Mouse (Mus musculus): ENCODE results near the gene Tbxa2r. TPM values are rescaled to one million over a fixed set of nuclear protein-coding genes. Genes with fewer than 3 reads are reported as not detected.

Tbxa2r gene
- polyA plus RNA-seq, 1 experiment from 2014 or later: 4.0 TPM

DNA sequence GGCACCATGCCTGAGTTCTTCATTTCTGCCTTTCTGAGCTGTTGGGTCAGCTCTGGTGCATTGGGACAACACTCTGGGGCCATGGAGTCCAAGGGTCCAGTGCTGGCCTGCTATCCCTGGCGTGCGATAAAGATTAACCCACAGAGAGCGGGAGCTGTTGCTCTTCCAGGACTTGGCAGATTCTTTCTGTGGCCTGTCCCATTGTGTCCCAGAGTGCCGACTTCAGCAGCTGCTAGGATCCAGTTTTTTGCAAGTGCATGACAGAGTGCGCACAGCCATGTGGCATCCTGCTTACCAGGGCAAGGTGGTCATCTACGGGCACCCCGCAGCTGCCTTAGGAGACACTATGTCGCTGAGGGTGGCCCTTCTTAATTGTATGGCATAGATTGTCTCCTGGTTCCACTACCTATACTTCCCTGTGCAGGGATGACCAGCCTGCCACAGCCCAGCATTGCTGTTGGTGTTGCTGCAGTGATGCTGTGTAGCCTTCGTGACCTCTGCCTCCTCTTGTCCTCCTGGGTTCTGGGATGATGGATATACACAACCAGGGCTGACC is 28.1 kb upstream of the Tbxa2r start:
- H3K9me3 ChIP-seq (replicated peaks): no peaks in the 10 kb centered on the region
- no peak overlapping the region for H3K4me3 ChIP-seq (replicated peaks)
- H3K27me3 ChIP-seq: no peaks in the 10 kb centered on the region
- H3K4me2 ChIP-seq: peak overlapping the region; percentile 27
- 77% methylated on average over 9 of the region's 9 CpGs for WGBS (ENCODE audit: insufficient replicate concordance)
- H3K27ac ChIP-seq (replicated peaks): peak overlapping the region; percentile 86
- no peak overlapping the region for H3K9ac ChIP-seq
- peaks cover 97% of the 10 kb centered on the region for H3K4me1 ChIP-seq (replicated peaks)
- 0 out of 2 replicates have a peak, but pooled peaks cover 4% of the 10 kb centered on the region for H3K36me3 ChIP-seq (replicated peaks)
- peak; percentile 36 for ATAC-seq (ENCODE audit: insufficient read depth)

DNA sequence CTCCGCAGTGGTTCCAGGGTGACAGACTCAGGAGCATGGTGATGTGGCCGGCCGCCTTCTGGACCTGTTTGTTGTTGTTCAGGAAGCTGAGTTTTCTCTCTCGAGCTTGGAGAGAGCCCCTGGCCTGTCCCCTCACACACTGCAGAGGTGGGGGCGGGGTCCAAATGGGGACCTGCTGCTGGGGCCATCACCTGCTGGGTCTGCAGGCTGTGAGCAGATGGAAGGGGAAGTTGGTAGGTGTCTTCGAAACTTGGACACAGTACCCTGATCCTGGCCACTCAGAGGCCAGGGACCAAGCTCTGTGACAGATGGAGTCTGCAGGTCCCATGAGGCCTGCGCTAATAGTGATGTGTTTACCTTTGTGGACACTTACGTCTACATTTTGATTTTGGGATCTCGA is 27.2 kb upstream of the Tbxa2r start:
- H3K4me1 ChIP-seq (replicated peaks): peaks cover 88% of the 10 kb centered on the region
- H3K9me3 ChIP-seq (replicated peaks): no peaks in the 10 kb centered on the region
- no peak overlapping the region for H3K9ac ChIP-seq
- H3K27me3 ChIP-seq: no peaks in the 10 kb centered on the region
- no peak overlapping the region for H3K4me3 ChIP-seq (replicated peaks)
- H3K4me2 ChIP-seq: no peak overlapping the region
- peaks cover 8% of the 10 kb centered on the region for H3K36me3 ChIP-seq (replicated peaks)
- no peak for ATAC-seq (ENCODE audit: insufficient read depth)
- 63% methylated on average over 9 of the region's 9 CpGs for WGBS (ENCODE audit: insufficient replicate concordance)
- 0 out of 2 replicates have a peak overlapping the region, but pooled peaks have one; percentile 86 for H3K27ac ChIP-seq (replicated peaks)

DNA sequence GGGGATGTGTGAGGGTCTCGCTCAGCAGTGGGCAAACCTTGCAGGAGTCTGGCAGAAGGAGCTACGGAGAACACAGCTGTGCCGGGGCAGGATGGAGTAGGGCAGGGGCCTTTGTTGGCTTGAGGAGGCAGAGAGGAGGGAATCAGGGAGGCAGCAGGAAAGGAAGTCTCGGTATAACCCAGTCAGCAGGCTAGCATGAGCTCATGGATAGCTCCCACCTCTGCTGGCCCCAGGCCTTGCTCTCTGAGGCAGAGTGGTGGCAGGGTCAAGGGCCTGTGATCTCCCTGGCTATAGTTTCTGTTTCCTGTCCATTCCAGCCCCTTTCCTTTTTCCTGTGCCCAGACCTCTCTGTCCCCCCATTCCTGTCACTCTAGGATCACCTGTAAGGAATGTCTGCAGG is 26.2 kb upstream of the Tbxa2r start:
- H3K4me2 ChIP-seq: peak overlapping the region; percentile 43
- no peaks in the 10 kb centered on the region for H3K27me3 ChIP-seq
- H3K9ac ChIP-seq: peak overlapping the region; percentile 13
- H3K4me3 ChIP-seq (replicated peaks): 0 out of 2 replicates have a peak overlapping the region, but pooled peaks have one; percentile 10
- ATAC-seq (ENCODE audit: insufficient read depth): no peak
- H3K36me3 ChIP-seq (replicated peaks): peaks cover 18% of the 10 kb centered on the region
- peaks cover 79% of the 10 kb centered on the region for H3K4me1 ChIP-seq (replicated peaks)
- WGBS (ENCODE audit: insufficient replicate concordance): 62% methylated on average over 4 of the region's 4 CpGs
- H3K9me3 ChIP-seq (replicated peaks): no peaks in the 10 kb centered on the region
- 0 out of 2 replicates have a peak overlapping the region, but pooled peaks have one; percentile 31 for H3K27ac ChIP-seq (replicated peaks)

- H3K27ac ChIP-seq (replicated peaks): peak overlapping the region; percentile 56
- H3K36me3 ChIP-seq (replicated peaks): peaks cover 23% of the 10 kb centered on the region
- ATAC-seq (ENCODE audit: insufficient read depth): 0 out of 2 replicates have a peak, but pooled peaks have one; percentile 3
- H3K4me2 ChIP-seq: peak overlapping the region; percentile 43
- H3K4me1 ChIP-seq (replicated peaks): peaks cover 73% of the 10 kb centered on the region
- H3K27me3 ChIP-seq: no peaks in the 10 kb centered on the region
- no peaks in the 10 kb centered on the region for H3K9me3 ChIP-seq (replicated peaks)
- H3K4me3 ChIP-seq (replicated peaks): 0 out of 2 replicates have a peak overlapping the region, but pooled peaks have one; percentile 10
- peak overlapping the region; percentile 13 for H3K9ac ChIP-seq
- 13% methylated on average over 14 of the region's 14 CpGs for WGBS (ENCODE audit: insufficient replicate concordance)
Measured at GRCm38 (mm10) chr10:81302781-81303218, 25.7 kb upstream of the Tbxa2r start.

- H3K4me1 ChIP-seq (replicated peaks): peaks cover 69% of the 10 kb centered on the region
- no peak for ATAC-seq (ENCODE audit: insufficient read depth)
- peak overlapping the region; percentile 56 for H3K27ac ChIP-seq (replicated peaks)
- no peaks in the 10 kb centered on the region for H3K27me3 ChIP-seq
- H3K36me3 ChIP-seq (replicated peaks): peaks cover 27% of the 10 kb centered on the region
- 0 out of 2 replicates have a peak overlapping the region, but pooled peaks have one; percentile 13 for H3K9ac ChIP-seq
- no peak overlapping the region for H3K4me3 ChIP-seq (replicated peaks)
- no peaks in the 10 kb centered on the region for H3K9me3 ChIP-seq (replicated peaks)
- peak overlapping the region; percentile 43 for H3K4me2 ChIP-seq
- WGBS (ENCODE audit: insufficient replicate concordance): 31% methylated on average over 10 of the region's 10 CpGs
Measured at GRCm38 (mm10) chr10:81303258-81303657, 25.3 kb upstream of the Tbxa2r start.

DNA sequence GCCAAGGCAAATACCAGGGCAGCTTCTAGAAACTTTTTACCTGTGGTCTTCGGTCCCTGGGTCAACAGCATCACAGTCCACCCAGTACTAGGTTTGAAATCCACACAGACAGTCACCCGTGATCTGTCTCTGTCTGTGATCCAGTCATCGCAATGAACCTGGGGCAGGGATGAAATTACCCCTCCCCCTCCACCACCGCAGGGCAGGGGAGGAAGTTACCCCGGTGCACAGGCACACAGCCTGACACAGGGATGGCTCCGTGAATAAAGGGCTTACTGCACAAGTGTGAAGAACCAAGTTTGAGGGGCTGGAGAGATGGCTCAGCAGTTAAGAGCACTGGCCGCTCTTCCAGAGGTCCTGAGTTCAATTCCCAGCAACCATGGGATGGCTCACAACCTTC is 24.8 kb upstream of the Tbxa2r start:
- Histone ChIP-seq H3K9me3 (replicated peaks) (no peaks in the 10 kb centered on the region), H3K27ac (replicated peaks) (peak overlapping the region; percentile 56; the same call in 1 of the 2 replicates), H3K4me3 (replicated peaks) (no peak overlapping the region), H3K27me3 (no peaks in the 10 kb centered on the region), H3K36me3 (replicated peaks) (peaks cover 32% of the 10 kb centered on the region), H3K4me2 (peak overlapping the region; percentile 4; the same call in 1 of the 2 replicates), H3K9ac (no peak overlapping the region), H3K4me1 (replicated peaks) (peaks cover 64% of the 10 kb centered on the region)
- no peak for ATAC-seq (ENCODE audit: insufficient read depth)
- 36% methylated on average over 7 of the region's 7 CpGs for WGBS (ENCODE audit: insufficient replicate concordance)

DNA sequence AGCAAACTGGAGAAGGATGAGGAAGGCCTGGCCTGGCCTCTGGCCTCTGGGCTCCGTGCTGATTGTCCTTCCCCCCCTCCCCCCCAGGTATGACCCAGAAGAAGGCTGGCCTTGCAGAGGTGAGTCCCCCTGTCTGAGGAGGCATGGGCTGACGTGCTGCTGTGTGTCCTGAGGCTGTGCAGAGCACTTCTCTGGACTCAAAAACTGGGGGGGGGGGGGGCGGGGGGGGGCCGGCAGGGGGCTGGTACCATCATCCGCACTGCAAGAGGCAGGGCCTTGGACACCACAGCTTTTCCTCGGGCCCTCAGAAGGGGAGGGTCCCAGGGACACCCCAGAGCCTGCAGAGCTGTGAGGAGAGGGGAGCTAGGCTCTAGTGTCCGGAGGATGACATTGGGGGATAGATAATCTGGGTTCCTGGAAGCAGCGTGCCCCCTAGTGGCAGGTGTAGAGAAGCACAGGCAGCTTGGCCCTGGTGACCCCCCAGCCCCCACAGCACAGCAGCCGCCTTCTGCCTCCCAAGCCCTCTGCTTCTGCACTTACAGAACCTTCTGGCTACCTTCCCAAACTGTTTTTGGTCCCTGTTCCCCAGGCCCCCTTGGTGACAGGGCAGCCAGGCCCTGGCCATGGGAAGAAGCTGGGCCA is 23.8 kb upstream of the Tbxa2r start:
- peaks cover 54% of the 10 kb centered on the region for H3K4me1 ChIP-seq (replicated peaks)
- H3K9ac ChIP-seq: no peak overlapping the region
- no peaks in the 10 kb centered on the region for H3K9me3 ChIP-seq (replicated peaks)
- no peak for ATAC-seq (ENCODE audit: insufficient read depth)
- no peak overlapping the region for H3K4me3 ChIP-seq (replicated peaks)
- 16% methylated on average over 7 of the region's 9 CpGs for WGBS (ENCODE audit: insufficient replicate concordance)
- no peak overlapping the region for H3K27ac ChIP-seq (replicated peaks)
- H3K27me3 ChIP-seq: no peaks in the 10 kb centered on the region
- H3K36me3 ChIP-seq (replicated peaks): peaks cover 42% of the 10 kb centered on the region
- H3K4me2 ChIP-seq: peak overlapping the region; percentile 30; the same call in 1 of the 2 replicates

GRCm38 (mm10) chr10:81305663-81306062 is 22.9 kb upstream of the Tbxa2r start:
- no peak overlapping the region for H3K4me2 ChIP-seq
- no peaks in the 10 kb centered on the region for H3K9me3 ChIP-seq (replicated peaks)
- no peak for ATAC-seq (ENCODE audit: insufficient read depth)
- H3K27me3 ChIP-seq: no peaks in the 10 kb centered on the region
- H3K27ac ChIP-seq (replicated peaks): no peak overlapping the region
- peaks cover 51% of the 10 kb centered on the region for H3K36me3 ChIP-seq (replicated peaks)
- WGBS (ENCODE audit: insufficient replicate concordance): 85% methylated on average over 14 of the region's 14 CpGs
- peaks cover 45% of the 10 kb centered on the region for H3K4me1 ChIP-seq (replicated peaks)
- H3K4me3 ChIP-seq (replicated peaks): no peak overlapping the region
- H3K9ac ChIP-seq: no peak overlapping the region

GRCm38 (mm10) chr10:81306173-81306668 is 22.3 kb upstream of the Tbxa2r start:
- no peaks in the 10 kb centered on the region for H3K27me3 ChIP-seq
- H3K4me2 ChIP-seq: no peak overlapping the region
- peaks cover 57% of the 10 kb centered on the region for H3K36me3 ChIP-seq (replicated peaks)
- no peak overlapping the region for H3K4me3 ChIP-seq (replicated peaks)
- H3K4me1 ChIP-seq (replicated peaks): peaks cover 39% of the 10 kb centered on the region
- no peaks in the 10 kb centered on the region for H3K9me3 ChIP-seq (replicated peaks)
- WGBS (ENCODE audit: insufficient replicate concordance): 81% methylated on average over 12 of the region's 12 CpGs
- H3K9ac ChIP-seq: no peak overlapping the region
- H3K27ac ChIP-seq (replicated peaks): no peak overlapping the region
- ATAC-seq (ENCODE audit: insufficient read depth): no peak

DNA sequence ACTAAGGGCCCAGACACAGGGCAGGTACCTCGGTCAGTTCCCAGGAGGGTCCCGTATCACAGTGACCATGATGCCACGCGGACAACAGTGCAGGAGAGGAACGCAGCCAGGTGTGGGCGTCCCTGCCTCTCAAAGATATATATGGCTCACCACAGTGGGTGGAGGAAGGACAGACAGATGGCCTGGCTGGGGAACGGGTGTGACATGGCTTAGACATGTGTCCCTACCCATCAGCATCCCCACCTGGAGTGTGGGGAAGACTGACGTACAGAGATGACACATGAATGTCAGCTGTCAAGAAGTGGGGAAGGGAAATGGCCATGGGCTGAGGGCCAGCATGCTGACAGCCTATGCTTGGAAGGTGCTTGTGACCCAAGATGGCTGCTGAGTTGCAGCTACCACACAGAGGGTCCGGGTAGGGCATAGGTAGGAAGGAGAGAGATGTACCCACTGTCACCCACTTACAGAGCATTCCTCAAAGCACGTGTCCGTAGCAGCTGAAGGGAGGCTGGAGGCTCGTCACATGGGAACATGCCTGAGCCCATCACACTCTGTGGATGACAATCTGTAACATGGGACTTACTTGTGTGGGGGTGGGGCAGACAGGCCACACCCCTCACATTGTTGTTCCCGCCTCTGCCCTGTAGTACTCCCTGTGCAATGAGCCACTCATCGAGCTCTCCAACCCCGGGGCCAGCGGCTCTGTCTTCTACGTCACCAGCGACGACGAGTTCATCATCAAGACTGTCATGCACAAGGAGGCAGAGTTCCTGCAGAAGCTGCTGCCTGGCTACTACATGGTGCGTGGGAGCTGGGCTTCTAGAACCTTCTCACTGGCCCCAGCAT is 21.5 kb upstream of the Tbxa2r start:
- Histone ChIP-seq H3K4me2 (no peak overlapping the region), H3K27ac (replicated peaks) (no peak overlapping the region), H3K27me3 (no peaks in the 10 kb centered on the region), H3K36me3 (replicated peaks) (peaks cover 65% of the 10 kb centered on the region), H3K4me1 (replicated peaks) (peaks cover 31% of the 10 kb centered on the region), H3K4me3 (replicated peaks) (no peak overlapping the region), H3K9me3 (replicated peaks) (no peaks in the 10 kb centered on the region), H3K9ac (no peak overlapping the region)
- ATAC-seq (ENCODE audit: insufficient read depth): no peak
- WGBS (ENCODE audit: insufficient replicate concordance): 79% methylated on average over 21 of the region's 21 CpGs

DNA sequence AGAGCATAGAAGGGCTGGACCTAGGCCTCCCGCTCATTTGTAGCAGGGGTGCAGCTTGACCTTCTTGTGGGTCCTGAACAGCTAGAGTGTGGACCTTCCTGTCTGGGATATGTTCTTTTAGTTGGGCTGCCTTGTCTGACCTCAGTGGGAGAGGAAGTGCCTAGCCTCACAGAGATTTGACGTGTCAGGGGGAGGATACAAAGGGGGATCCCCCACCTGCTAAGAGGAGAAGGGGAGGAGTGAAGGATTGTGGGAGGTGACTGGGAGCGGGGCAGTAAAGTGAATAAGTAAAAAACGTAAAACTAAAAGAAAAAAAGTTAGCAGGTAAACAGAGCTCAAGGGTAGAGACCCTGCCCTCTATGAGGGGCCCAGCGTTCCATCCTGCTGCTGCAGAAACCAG is 19.0 kb upstream of the Tbxa2r start:
- Histone ChIP-seq H3K9me3 (replicated peaks) (no peaks in the 10 kb centered on the region), H3K36me3 (replicated peaks) (peaks cover 90% of the 10 kb centered on the region), H3K4me3 (replicated peaks) (no peak overlapping the region), H3K27me3 (no peaks in the 10 kb centered on the region), H3K4me2 (no peak overlapping the region), H3K9ac (no peak overlapping the region), H3K4me1 (replicated peaks) (peaks cover 6% of the 10 kb centered on the region), H3K27ac (replicated peaks) (no peak overlapping the region)
- no peak for ATAC-seq (ENCODE audit: insufficient read depth)
- WGBS (ENCODE audit: insufficient replicate concordance): 71% methylated on average over 5 of the region's 5 CpGs

Data from liver, embryonic 15.5 days (tissue).